Mouse (Mus musculus): ENCODE data around the gene Pck2.

Gene Pck2

DNA sequence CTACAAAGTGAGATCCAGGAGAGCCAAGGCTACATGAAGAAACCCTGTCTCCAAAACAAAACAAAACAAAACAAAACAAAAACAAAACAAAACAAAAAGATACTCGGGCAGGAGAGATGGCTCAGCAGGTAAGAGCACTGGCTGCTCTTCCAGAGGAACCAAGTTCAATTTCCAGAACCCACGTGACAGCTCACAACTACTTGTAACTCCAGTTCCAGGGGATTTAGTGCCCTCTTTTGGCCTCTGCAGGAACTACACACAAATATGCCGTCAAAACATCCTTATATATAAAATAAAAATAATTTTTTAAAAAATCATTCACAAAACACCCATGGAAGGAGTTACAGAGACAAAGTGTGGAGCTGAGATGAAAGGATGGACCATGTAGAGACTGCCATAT is 12.1 kb upstream of the Pck2 start:
- DNase-seq (ENCODE audit: low read depth, low spot score), result no peak

DNA sequence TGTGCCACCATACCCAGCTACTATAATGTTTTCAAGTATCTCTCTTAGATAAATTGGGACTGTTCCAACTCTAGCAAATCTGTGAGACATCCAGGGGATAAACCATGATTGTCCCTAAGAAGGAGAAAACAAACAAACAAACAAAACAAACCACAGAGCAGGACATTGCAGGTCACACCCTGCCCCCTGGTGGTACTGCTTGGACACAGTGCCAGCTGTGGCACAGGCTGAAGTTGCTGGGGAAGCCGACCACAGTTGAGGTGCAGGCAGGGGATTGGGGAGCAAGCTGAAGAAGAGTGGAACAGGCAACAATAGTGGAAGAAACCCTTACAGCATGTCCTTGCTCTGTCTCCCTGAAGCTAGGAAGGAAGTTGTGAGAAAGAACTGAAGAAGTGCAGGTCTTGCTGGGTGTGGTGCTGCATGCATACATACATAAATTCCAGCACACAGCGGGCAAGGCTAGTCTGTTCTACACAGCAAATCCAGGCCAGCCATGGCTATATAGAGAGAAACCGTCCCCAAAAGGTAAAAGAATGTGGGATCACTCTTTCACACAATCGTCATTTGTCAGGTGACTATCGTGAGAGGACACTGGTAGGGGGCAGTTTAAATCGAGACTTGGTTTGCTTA is 3.8 kb upstream of the Pck2 start:
- no peak for DNase-seq (ENCODE audit: low read depth, low spot score)

DNA sequence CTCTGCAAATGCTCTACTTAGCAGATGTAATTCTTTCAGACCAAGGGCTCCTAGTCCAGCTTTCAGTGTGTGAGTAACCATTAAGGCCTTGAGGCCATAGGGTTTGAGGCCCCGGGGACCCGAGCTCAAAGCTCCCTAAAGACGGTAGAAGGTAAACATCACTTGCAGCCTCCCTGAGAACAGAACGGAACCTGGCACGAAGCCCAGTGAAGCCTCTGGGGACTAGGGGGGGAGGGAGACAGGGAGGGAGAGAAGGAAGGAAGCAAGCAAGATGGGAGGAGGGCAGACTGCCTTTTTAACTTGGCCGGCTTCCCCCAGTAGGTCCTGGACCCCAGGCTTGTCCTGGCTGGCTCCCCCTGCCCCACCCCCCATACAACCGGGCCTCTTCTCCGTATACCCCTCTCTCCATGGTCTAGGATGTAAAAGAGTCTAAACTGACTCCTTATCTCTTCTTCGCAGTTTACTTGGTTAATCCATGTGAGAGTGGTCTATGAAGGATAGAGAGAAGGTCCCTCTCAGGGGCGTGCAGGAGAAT is 788 bp downstream of the Pck2 start:
- peak; percentile 61 for DNase-seq (ENCODE audit: low read depth, low spot score)

DNA sequence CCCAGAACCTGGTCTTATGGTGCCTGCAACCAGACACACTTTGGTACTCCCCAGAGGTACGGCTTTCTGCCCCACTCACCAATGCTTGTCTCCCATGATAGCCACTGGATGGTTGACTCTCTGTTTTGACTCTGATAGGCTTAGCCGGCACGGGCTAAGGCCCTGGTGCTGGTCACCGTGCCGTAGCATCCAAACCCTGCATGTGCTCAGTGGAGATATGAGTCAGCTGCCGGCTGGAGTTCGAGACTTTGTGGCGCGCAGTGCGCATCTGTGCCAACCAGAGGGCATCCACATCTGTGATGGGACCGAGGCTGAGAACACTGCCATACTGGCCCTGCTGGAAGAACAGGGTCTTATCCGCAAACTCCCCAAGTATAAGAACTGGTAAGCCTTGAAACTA is 2.2 kb downstream of the Pck2 start:
- DNase-seq (ENCODE audit: low read depth, low spot score), result no peak

DNA sequence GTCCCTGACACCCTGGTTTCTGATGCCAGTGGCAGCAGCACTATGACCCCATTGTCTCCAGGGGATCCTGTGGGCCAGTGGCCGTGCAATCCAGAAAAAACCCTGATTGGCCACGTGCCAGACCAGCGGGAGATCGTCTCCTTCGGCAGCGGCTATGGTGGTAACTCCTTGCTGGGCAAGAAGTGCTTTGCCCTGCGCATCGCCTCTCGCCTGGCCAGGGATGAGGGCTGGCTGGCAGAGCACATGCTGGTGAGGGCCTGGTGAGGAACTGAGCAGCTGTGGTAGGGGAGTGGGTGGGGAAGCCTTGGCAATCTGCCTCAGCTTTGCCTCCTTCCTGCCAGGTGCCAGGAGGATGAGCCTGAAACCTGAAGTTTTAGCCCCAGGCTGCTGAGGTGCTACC is 4.3 kb downstream of the Pck2 start:
- DNase-seq (ENCODE audit: low read depth, low spot score), result no peak

DNA sequence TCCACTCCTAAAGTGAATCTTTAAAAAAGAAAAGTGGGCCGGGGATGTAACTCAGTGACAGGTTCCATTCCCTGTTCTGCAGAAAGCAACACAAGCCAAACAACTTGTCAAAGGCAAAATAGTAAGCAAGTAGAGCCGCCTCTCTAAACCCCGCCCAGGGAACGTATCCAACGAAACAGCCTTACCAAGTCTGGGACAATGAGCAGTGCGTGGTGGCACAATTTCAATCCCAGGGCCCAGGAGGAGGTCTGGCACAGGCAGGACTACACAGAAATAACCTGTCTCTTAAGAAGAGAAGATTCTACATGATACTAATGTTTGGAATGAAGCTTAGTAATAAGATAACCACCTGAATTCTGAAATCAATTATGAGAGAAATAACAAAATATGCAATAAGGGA is 10.1 kb downstream of the Pck2 start:
- no peak for DNase-seq (ENCODE audit: low read depth, low spot score)

DNA sequence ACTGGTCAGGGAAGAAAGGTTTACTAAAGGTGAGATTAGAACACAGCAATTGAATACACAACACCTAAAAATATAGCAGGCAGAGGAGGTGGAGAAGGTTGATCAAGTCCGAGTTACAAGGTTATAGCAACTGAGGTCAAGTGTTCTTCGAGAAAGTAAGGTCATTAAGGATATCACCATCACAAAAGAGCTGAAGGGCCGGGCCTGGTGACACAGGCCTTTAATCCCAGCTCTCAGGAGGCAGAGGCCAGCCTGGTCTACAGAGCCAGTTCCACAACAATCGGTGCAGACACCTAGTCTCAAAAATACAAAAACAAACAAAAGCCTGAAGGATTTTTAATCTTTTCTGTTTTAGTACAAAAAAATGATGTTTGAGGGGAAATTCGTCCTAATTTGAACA is 11.3 kb downstream of the Pck2 start:
- DNase-seq (ENCODE audit: low read depth, low spot score), result no peak

DNA sequence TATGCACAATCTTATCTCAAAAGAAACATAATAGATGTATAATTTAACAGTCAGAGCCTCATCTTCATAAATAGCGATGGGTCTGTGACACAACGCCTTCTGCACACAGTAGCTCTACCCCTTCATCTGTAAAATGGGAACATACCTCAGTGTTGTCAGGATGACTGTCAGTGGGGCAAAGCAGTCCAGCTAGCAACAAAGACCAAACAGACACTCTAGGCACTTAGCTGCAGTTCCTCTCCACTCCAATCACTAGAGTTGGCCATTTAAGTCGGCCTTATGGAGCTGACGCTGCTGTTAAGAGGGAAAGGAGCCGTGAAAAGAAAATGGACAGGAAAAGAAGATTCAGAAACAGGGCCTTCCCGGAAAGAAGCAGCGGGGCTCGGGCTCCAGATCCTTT is 11.7 kb downstream of the Pck2 start:
- DNase-seq (ENCODE audit: low read depth, low spot score), result no peak

DNA sequence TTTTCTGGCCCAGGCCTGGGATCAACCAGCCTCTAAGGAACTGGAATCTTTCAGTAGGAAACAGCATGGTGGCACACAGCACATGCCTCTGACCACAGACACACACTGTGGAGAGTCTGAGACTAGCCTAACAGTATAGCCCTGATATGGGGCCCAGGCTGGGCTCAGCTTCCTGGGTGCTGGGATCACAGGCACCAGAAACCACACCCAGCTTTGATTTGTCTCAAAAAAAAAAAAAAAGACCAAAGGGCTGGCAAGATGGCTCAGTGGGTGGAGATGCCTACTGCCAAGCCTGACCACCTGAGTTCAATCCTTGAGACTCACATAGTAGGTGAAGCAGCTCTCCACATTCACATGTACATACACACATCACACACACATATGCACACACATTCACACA is 14.6 kb downstream of the Pck2 start:
- DNase-seq (ENCODE audit: low read depth, low spot score), result no peak

DNA sequence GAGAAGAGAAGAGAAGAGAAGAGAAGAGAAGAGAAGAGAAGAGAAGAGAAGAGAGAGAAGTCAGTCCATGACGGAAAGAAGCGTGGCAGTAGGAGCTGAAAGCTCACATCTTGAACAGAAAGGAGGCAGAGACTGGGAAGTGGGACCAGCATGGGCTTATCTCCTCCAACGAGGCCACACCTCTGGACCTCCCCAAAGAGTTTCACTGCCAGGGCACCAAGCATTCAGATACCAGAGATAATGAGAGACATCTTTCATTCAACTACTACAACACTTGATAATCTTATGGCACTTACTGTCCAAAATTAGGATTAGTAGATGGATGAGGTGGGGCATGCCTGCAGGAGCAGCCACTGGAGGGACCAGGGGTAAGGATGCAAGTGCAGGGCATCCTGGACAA is 15.7 kb downstream of the Pck2 start:
- DNase-seq (ENCODE audit: low read depth, low spot score), result no peak

DNA sequence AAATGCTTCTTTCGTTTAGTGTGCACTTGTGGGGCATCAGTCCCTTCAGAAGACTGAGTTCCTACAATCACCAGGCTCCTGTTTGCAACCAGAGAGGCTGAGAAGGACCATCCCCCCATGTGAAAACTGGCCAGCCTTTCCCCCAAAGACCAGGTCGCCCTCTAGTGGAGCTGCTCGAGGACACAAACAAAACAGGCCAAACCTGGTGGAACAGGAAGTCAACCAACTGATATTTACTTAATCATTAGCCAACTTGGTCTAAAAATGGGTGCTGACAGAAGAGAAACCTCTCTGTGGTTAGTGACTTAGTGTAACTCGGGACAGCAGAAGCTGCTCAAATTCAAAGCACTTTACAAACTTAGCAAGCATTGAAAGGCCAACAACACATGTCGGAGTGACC is 16.9 kb downstream of the Pck2 start:
- DNase-seq (ENCODE audit: low read depth, low spot score), result peak; percentile 51

DNA sequence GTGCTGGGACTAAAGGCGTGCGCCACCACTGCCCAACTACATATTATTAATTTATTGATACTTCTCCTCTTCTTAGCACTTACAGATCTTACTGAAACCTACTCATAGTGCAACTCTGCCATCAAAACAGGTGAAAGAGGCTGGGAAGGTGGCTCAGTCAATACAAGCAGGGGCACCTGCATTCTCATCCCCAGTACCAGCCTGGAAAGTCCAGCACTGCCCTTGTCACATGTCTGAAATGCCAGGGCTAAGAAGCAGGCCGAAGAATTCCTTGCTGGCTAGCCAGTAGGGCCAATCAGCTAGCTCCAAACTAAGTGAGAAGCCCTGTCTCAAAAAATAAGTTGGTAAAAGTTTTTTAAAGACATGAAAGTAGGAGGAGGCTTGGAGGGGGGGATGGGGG is 17.5 kb downstream of the Pck2 start:
- no peak for DNase-seq (ENCODE audit: low read depth, low spot score)

DNA sequence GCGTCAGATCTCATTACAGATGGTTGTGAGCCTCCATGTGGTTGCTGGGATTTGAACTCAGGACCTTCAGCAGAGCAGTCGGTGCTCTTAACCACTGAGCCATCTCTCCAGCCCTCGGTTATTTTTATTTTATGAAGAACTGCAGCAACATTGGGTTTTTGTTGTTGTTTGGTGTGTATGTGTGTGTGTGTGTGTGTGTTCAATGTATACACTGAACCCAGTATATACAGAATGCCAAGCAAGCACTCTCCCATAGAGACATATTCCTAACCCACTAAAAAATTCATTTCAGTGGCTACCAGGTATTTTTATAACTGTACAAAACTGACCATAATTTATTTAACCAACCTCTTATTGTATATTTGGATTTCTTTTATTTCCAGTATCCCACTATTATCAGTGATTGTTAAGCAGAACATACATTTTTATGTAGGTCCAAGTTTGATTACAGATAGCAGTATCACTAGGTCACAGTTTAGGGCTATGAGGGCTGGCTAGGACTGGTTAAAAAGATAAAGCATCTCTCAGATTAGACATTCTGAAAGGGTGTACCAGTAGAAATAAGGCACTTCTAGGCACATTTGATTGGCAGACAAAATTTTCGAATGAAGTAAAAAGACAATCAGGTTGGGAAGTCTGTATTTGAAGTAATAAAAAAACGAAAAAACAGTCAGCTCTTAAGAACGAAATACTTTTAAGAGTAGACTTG is 18.8 kb downstream of the Pck2 start:
- DNase-seq (ENCODE audit: low read depth, low spot score), result no peak

DNA sequence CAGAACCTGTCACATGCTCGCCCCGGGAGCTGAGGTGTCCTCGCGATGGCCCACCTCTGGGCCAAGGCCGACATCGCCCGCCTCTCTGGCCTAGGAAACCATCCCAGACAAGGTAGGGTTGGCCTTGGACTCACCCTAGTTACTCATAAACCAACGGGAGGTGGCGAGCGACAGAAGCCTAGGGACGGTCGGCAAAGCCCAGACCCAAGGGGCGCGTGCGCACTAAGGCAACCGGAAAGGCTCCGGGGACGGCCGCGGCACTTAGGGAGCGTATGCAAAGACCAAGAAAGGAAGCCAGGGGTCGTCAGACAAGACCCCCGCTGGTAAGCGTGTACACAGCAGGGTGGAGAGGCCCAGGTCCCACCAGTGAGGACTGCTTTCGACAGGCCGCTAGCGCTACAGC is 19.7 kb downstream of the Pck2 start, which contains the start of gene Dcaf11:
Gene Dcaf11 (plus strand): TSS at position 208 of the 403 bp plus-strand sequence.
- DNase-seq (ENCODE audit: low read depth, low spot score), result peak; percentile 92

DNA sequence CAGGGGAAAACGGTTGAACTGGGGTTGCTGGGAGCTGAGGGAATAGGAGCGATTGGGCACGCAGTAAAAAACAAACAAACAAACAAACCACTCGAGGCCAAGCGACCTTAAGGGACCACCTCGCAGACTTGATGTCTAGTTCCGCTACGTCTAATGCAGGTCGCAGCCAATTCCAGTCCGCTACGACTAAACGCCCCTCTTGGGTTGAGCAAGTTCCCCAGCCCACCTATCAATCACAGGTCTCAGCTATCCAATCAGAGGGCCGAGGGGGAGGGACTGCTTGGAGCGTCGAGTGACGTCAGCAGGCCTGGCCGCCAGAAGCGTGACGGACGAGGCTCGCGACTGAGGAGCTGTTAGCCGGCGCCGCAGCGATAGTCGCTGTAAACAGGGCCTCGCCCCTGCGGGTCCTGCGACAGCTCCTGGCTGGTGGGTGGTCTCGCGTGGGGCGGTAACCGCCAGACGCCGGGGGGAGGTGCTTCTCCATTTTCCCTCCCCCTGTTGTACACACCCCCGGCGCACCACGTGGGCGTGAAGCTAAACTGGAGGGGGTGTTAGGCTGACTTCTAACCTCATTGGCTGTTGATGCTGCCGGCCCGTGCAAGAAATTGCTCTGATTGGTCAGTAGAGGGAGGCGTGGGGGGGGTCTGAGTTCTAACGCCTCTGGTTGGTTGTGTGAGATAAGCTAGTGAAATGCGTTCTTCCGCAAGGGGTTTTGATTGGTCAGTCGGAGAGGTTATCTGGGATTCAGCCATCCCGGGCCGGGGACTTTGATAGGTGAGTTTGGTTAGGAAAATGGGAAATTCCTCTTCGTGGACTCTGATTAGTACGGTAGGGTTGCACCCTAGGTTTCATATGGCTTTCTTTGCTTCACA is 20.4 kb downstream of the Pck2 start, which contains the start of gene A730061H03Rik:
Gene A730061H03Rik (minus strand): TSS at position 205 of the 872 bp plus-strand sequence.
- peak; percentile 98 for DNase-seq (ENCODE audit: low read depth, low spot score)

DNA sequence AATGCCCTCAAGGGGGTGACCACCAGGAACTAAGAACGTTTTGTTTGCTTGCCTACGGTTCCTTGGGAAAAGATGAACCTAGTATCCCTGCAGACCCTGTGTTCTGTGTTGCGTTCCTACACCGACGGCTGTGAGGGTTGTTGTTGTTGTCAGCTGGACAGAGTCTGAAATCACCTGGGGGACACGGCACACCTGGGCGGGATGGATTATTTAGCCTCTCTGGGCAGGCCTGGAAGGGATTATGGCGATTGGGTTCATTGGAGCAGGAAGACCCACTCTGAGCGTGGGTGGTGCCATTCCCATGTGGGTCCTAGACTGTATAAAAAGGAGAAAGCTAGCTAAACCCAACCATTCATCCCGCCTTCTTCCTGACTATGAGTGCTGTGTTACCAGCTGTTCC is 21.8 kb downstream of the Pck2 start:
- DNase-seq (ENCODE audit: low read depth, low spot score), result no peak

DNA sequence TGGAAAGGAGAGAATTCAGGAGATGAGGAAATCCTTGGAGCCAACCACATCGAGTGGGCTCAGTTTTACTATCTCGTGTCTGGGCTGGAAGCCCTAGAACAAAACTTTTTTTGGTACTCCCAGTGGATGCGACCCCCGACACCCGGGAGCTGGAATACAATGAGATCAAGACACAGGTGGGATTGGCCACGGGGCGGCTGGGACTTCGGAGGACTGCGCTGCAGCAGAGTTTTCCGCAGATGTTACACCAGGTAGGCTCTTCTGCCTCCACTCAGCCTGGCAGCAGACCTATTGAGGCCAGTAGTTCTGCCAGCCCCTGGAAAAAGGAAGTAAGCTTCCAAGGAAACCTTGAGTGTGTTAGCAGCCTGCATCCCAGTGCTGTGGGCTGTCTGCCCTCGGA is 23.2 kb downstream of the Pck2 start:
- DNase-seq (ENCODE audit: low read depth, low spot score), result no peak

DNA sequence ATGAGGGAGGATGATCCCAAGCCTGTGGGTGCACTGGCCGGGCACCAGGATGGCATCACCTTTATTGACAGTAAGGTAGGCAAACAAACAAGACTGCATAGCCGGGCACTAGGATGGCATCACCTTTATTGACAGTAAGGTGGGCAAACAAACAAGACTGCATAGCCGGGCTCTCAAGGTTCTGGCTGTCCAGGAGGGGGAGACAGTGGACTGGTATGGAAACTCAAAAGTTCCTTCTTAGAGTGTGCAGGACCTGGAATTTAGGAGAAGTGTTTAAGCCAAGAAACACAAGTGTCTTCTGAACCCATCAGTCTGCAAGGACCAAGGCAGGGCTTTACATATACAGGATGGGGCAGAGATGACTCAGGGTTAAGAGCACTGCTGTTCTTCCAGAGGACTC is 25.7 kb downstream of the Pck2 start:
- DNase-seq (ENCODE audit: low read depth, low spot score), result no peak

DNA sequence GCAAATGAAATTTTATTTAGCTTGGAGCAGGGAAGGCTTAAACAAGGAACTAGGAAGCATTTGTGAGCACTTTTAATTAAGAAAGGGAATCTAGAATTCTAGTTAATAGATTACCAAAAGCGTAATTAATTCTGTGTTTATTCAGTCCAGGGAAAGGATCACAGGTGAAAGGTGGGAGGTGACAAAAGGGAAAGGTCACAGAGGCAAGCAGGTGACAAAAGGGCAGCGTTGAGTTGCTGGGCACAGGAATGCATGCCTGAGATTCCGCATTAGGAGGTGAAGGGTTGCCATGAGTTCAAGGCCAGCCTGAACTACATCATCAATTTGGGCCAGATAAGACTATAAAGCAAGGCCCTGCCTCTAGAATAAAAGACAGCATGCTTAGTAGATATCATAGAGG is 27.4 kb downstream of the Pck2 start:
- DNase-seq (ENCODE audit: low read depth, low spot score), result no peak

DNA sequence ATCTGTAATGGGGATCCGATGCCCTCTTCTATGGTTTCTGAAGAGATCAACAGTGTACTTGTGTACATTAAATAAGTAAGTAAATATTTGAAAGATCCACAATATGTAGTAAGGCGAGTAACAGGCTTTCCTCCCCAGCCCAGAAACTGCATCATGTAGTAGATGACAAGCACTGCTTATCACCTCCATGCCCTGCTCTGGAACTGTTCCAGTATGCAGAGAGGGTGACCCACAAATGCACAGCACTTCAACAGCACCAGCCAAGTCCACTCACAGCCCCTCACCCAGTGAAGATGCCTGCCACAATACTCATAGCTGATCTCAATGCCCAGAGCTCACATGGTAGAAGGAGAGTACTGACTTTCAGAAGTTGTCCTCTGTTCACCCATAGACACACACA is 30.5 kb downstream of the Pck2 start:
- DNase-seq (ENCODE audit: low read depth, low spot score), result no peak

DNA sequence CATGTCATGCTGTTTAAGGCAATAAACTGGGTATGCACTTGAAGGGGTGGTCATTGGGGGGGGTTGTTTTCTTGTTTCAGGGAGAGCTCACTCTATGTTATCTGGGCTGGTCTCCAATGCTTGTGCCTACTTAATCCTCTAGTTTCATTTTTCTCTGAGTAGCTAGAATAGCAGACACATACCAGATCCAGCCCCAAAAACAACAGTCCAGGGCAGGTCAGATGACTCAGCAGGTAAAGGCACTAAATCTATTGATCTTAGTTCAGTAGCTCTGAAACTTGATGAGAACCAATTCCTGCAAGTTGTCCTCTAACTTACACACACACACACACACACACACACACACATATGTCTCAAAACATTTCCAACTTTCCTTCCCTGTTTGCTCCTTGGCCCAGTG is 31.7 kb downstream of the Pck2 start:
- DNase-seq (ENCODE audit: low read depth, low spot score), result no peak

DNA sequence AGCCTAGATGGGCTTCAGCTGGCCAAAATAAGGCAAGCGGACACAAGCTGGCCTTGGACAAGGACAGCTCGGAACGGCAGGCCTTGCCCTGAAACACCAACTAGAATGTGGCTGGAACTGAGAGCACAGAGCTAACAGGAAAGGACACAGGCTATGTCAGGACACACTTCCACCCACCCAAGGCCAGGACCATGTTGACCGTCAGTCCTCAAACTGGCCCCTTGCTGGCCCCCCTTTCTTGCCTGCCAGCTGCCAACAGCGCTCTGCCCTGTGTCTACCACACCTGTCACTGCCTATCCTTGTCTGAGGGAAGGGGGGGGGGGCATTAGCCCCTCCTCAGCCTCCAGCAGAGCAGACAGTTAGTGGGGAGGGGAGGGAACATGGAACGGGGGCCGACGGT is 35.2 kb downstream of the Pck2 start, which contains the start of gene Fitm1:
Gene Fitm1 (plus strand): TSS at position 316 of the 400 bp plus-strand sequence.
- no peak for DNase-seq (ENCODE audit: low read depth, low spot score)

All from retina, postnatal 7 days (tissue).